Comparison of ENCODE assay signal across 9 mouse cellular contexts in genomic region chr17:70754638-70755037, GRCm38 (mm10).
DNase-seq lines count a peak whose midpoint lies in the region; ATAC-seq and TF ChIP-seq lines count a peak whose summit lies in the region.
"Had no signal": no experiment of that assay in that cellular context is flagged by ENCODE, and none has a peak within 500 bp of the region (broad histone marks: within the 10 kb centered on the region; RNA-seq: fewer than 3 reads in every experiment).

No protein-coding gene starts in this region.

- TF ChIP-seq CTCF in left cerebral cortex, adult 2 months (IDR thresholded peaks at IDR 0.05) = no peak

- no peak overlapping the region for H3K4me2 ChIP-seq in hindbrain, embryonic 11.5 days (replicated peaks; ENCODE audit: low read depth, low read length)
- H3K4me2 ChIP-seq in midbrain, embryonic 15.5 days = peak overlapping the region; percentile 53

- DNase-seq in kidney, adult 9 months = peak; percentile 32
- DNase-seq in kidney, postnatal 10 days = no peak
- no peak for DNase-seq in embryonic facial prominence, embryonic 10.5 days (ENCODE audit: low spot score)
- no peak for DNase-seq in hindbrain, embryonic 11.5 days (ENCODE audit: low spot score)
- no peak for DNase-seq in c-Kit-positive CD71-positive TER-119-positive erythroid progenitor cells, embryonic 14.5 days (ENCODE audit: low spot score)
- no peak for DNase-seq in thymus, postnatal 14 days
- no peak for DNase-seq in left cerebral cortex, adult 2 months (ENCODE audit: extremely low spot score in 1 of 2, low spot score in 2 of 2)

- H3K27me3 ChIP-seq in embryonic facial prominence, embryonic 10.5 days (replicated peaks; ENCODE audit: low read depth, poor library complexity, severe bottlenecking) = peaks cover 22% of the 10 kb centered on the region
- peaks cover 4% of the 10 kb centered on the region; the same call in 1 of the 2 replicates for H3K27me3 ChIP-seq in hindbrain, embryonic 11.5 days (ENCODE audit: control insufficient read depth, insufficient read depth, low read length)
- H3K27me3 ChIP-seq in midbrain, embryonic 15.5 days (replicated peaks) = peaks cover 37% of the 10 kb centered on the region
- H3K27me3 ChIP-seq: Patski had no signal

- peak overlapping the region; percentile 57 for H3K4me3 ChIP-seq in embryonic facial prominence, embryonic 10.5 days
- H3K4me3 ChIP-seq in hindbrain, embryonic 11.5 days (ENCODE audit: low read depth, low read length) = no peak overlapping the region
- no peak overlapping the region for H3K4me3 ChIP-seq in midbrain, embryonic 15.5 days
- H3K4me3 ChIP-seq in left cerebral cortex, adult 2 months = no peak overlapping the region

- no peaks in the 10 kb centered on the region for H3K36me3 ChIP-seq in embryonic facial prominence, embryonic 10.5 days (replicated peaks)
- no peaks in the 10 kb centered on the region for H3K36me3 ChIP-seq in hindbrain, embryonic 11.5 days (ENCODE audit: control insufficient read depth, insufficient read depth, low read length)
- no peaks in the 10 kb centered on the region for H3K36me3 ChIP-seq in midbrain, embryonic 15.5 days (replicated peaks)

- H3K9ac ChIP-seq in hindbrain, embryonic 11.5 days (ENCODE audit: low read depth, low read length) = no peak overlapping the region
- no peak overlapping the region for H3K9ac ChIP-seq in midbrain, embryonic 15.5 days

- peak overlapping the region; percentile 76 for H3K27ac ChIP-seq in embryonic facial prominence, embryonic 10.5 days (replicated peaks)
- H3K27ac ChIP-seq in hindbrain, embryonic 11.5 days (ENCODE audit: low read depth, low read length) = 0 out of 2 replicates have a peak overlapping the region, but pooled peaks have one; percentile 55
- no peak overlapping the region for H3K27ac ChIP-seq in midbrain, embryonic 15.5 days
- H3K27ac ChIP-seq in left cerebral cortex, adult 2 months = no peak overlapping the region

- H3K4me1 ChIP-seq in embryonic facial prominence, embryonic 10.5 days = peaks cover 51% of the 10 kb centered on the region
- 0 out of 2 replicates have a peak, but pooled peaks cover 2% of the 10 kb centered on the region for H3K4me1 ChIP-seq in hindbrain, embryonic 11.5 days (replicated peaks; ENCODE audit: control insufficient read depth, insufficient read depth, low read length)
- H3K4me1 ChIP-seq in midbrain, embryonic 15.5 days = peaks cover 18% of the 10 kb centered on the region

- intact Hi-C loops in left cerebral cortex, adult 2 months (cut with DNase I) = loop anchor here (5.0 kb wide), 1 partner anchor 213 kb away; no protein-coding TSS in a partner anchor

- H3K9me3 ChIP-seq in embryonic facial prominence, embryonic 10.5 days = no peaks in the 10 kb centered on the region
- H3K9me3 ChIP-seq in hindbrain, embryonic 11.5 days (ENCODE audit: control insufficient read depth, low read length) = no peaks in the 10 kb centered on the region
- no peaks in the 10 kb centered on the region for H3K9me3 ChIP-seq in midbrain, embryonic 15.5 days

- ATAC-seq in hindbrain, embryonic 11.5 days (ENCODE audit: low FRiP score) = no peak
- no peak for ATAC-seq in midbrain, embryonic 15.5 days (replicated peaks)

- 49% methylated on average over 7 of the region's 7 CpGs for WGBS in embryonic facial prominence, embryonic 10.5 days
- 57% methylated on average over 7 of the region's 7 CpGs for WGBS in hindbrain, embryonic 11.5 days
- 53% methylated on average over 7 of the region's 7 CpGs for WGBS in midbrain, embryonic 15.5 days

Comparison
In these comparisons a context has a peak if more than half of its experiments do, and no peak if none do; other contexts are left out.
1. H3K27ac ChIP-seq: peak in embryonic facial prominence, embryonic 10.5 days (single experiment) and hindbrain, embryonic 11.5 days (single experiment); none in midbrain, embryonic 15.5 days (single experiment) and left cerebral cortex, adult 2 months (single experiment).